Comparison of ENCODE assay signal across 10 mouse cellular contexts in genomic region chr1:138517360-138518099, GRCm38 (mm10).
A peak's percentile ranks its signal among the peaks of the same experiment; 100 is the strongest.
DNase-seq lines count a peak whose midpoint lies in the region; ATAC-seq and TF ChIP-seq lines count a peak whose summit lies in the region.
"Had no signal": no experiment of that assay in that cellular context is flagged by ENCODE, and none has a peak within 500 bp of the region (broad histone marks: within the 10 kb centered on the region; RNA-seq: fewer than 3 reads in every experiment).

No protein-coding gene starts in this region.

- H3K27ac ChIP-seq in kidney, embryonic 14.5 days (ENCODE audit: low read depth, low read length), result no peak overlapping the region
- H3K27ac ChIP-seq in embryonic fibroblast, embryonic 13.5 days (ENCODE audit: insufficient read depth, low read length), result peak overlapping the region; percentile 14; the same call in 1 of the 2 replicates
- no peak overlapping the region for H3K27ac ChIP-seq in intestine, postnatal 0 days (ENCODE audit: low read depth, low read length)
- H3K27ac ChIP-seq: neural tube, embryonic 13.5 days had no signal

- H3K4me3 ChIP-seq in kidney, embryonic 14.5 days (ENCODE audit: low read length), result no peak overlapping the region
- H3K4me3 ChIP-seq in embryonic fibroblast, embryonic 13.5 days (ENCODE audit: insufficient read depth, low read length), result no peak overlapping the region
- no peak overlapping the region for H3K4me3 ChIP-seq in intestine, postnatal 0 days (ENCODE audit: low read depth, low read length)
- H3K4me3 ChIP-seq: neural tube, embryonic 13.5 days had no signal

- H3K9ac ChIP-seq in kidney, embryonic 14.5 days (ENCODE audit: low read depth, low read length), result no peak overlapping the region
- no peak overlapping the region for H3K9ac ChIP-seq in intestine, postnatal 0 days (ENCODE audit: low read depth, low read length)
- H3K9ac ChIP-seq: neural tube, embryonic 13.5 days had no signal

- DNase-seq in kidney, postnatal 10 days, result peak; percentile 41
- peak; percentile 19 for DNase-seq in lung, postnatal 14 days
- DNase-seq in thymus, postnatal 36 days, result peak; percentile 22 to 27
- DNase-seq in urinary bladder, adult 18-20 months (ENCODE audit: low spot score in 2 of 2), result no peak
- DNase-seq: cerebellum, adult 2 months had no signal

- no peak for ATAC-seq in kidney, embryonic 14.5 days (ENCODE audit: low FRiP score, low TSS enrichment)
- ATAC-seq in intestine, postnatal 0 days, result no peak
- ATAC-seq: intestine, embryonic 16.5 days had no signal

- no peaks in the 10 kb centered on the region for H3K4me1 ChIP-seq in kidney, embryonic 14.5 days (ENCODE audit: control insufficient read depth, insufficient read depth, low read length)
- peaks cover 7% of the 10 kb centered on the region for H3K4me1 ChIP-seq in embryonic fibroblast, embryonic 13.5 days (ENCODE audit: control insufficient read depth, insufficient read depth, low read length)
- H3K4me1 ChIP-seq in intestine, postnatal 0 days (replicated peaks; ENCODE audit: control insufficient read depth, insufficient read depth, low read length), result no peaks in the 10 kb centered on the region
- H3K4me1 ChIP-seq: neural tube, embryonic 13.5 days had no signal

- no peaks in the 10 kb centered on the region for H3K27me3 ChIP-seq in kidney, embryonic 14.5 days (ENCODE audit: control insufficient read depth, insufficient read depth, low read length)
- H3K27me3 ChIP-seq in intestine, postnatal 0 days (replicated peaks; ENCODE audit: control insufficient read depth, insufficient read depth, low read length), result no peaks in the 10 kb centered on the region
- H3K27me3 ChIP-seq: neural tube, embryonic 13.5 days had no signal

- TF ChIP-seq CTCF in embryonic fibroblast, embryonic 13.5 days (IDR thresholded peaks at IDR 0.05; ENCODE audit: borderline replicate concordance, insufficient read depth, low read length), result no peak
- TF ChIP-seq CTCF in intestine, postnatal 0 days (IDR thresholded peaks at IDR 0.05; ENCODE audit: low read depth), result no peak

- TF ChIP-seq POLR2A in embryonic fibroblast, embryonic 13.5 days (IDR thresholded peaks at IDR 0.05; ENCODE audit: low read depth, low read length), result no peak

- no peak overlapping the region for H3K4me2 ChIP-seq in kidney, embryonic 14.5 days (replicated peaks; ENCODE audit: low read depth, low read length)
- H3K4me2 ChIP-seq in intestine, postnatal 0 days (replicated peaks; ENCODE audit: low read depth), result no peak overlapping the region
- H3K4me2 ChIP-seq: neural tube, embryonic 13.5 days had no signal

- WGBS in kidney, embryonic 14.5 days, result 62% methylated on average over 6 of the region's 6 CpGs
- WGBS in intestine, postnatal 0 days, result 58% methylated on average over 6 of the region's 6 CpGs

- no peaks in the 10 kb centered on the region for H3K9me3 ChIP-seq in kidney, embryonic 14.5 days (ENCODE audit: control insufficient read depth, low read length)
- H3K9me3 ChIP-seq in intestine, postnatal 0 days (ENCODE audit: control insufficient read depth), result no peaks in the 10 kb centered on the region
- H3K9me3 ChIP-seq: neural tube, embryonic 13.5 days had no signal

- no peaks in the 10 kb centered on the region for H3K36me3 ChIP-seq in kidney, embryonic 14.5 days (ENCODE audit: control insufficient read depth, insufficient read depth, low read length)
- H3K36me3 ChIP-seq in intestine, postnatal 0 days (ENCODE audit: control insufficient read depth, insufficient read depth), result no peaks in the 10 kb centered on the region
- H3K36me3 ChIP-seq: neural tube, embryonic 13.5 days had no signal

Comparison
In these comparisons a context has a peak if more than half of its experiments do, and no peak if none do; other contexts are left out.
1. DNase-seq: peak in kidney, postnatal 10 days (single experiment), lung, postnatal 14 days (single experiment) and thymus, postnatal 36 days (2 of 2); none in urinary bladder, adult 18-20 months (0 of 2).